Mouse (Mus musculus): ENCODE measurements at regions not wholly inside any gene's neighbourhood (a gene's known extent, or its start where the extent isn't known, plus 50 kb on each side); places are given as distances from the start of the nearest gene placed in this dataset.
"Not testable (repeated sequence)": the region's sequence is repeated elsewhere in the genome, so short reads cannot be mapped to it uniquely, and the experiment has no call there.

DNA sequence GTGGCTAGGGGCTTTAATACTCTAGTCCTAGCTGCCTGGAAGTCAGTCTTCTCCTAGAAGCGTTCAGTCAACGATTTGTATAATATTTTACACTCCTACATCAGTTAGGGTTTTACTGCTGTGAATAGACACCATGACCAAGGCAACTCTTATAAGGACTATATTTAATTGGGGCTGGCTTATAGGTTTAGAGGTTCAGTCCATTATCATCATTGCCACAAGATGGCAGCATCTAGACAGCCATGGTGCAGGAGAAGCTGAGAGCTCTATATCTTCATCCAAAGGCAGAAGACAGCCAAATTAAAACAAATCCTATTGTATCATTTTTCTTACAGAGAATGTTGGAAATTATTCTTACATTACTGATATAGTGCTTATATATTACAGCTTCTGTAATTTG lies 167.0 kb upstream of the Ndn start:
- DNase-seq (ENCODE audit: low spot score in 2 of 2), result no peak

DNA sequence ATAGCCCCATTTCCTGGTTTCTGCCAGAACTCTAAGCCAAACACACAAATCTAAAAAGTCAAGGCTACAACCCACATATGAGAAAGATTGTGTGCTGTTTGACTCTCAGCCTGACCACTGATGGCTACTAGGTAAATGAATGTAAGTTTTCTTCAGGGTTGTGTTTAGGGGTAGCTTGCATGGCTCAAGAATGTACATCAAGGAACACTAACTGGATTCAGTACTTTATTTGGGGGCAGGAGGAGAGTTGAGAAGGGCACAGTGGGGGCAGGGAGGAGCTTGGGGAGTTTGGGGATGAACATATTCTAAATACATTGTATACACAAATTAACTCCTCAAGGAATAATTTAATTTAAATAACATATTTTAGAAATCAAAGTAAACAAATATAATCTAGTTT lies 137.8 kb upstream of the Ndn start:
- DNase-seq (ENCODE audit: low spot score in 2 of 2), result no peak

DNA sequence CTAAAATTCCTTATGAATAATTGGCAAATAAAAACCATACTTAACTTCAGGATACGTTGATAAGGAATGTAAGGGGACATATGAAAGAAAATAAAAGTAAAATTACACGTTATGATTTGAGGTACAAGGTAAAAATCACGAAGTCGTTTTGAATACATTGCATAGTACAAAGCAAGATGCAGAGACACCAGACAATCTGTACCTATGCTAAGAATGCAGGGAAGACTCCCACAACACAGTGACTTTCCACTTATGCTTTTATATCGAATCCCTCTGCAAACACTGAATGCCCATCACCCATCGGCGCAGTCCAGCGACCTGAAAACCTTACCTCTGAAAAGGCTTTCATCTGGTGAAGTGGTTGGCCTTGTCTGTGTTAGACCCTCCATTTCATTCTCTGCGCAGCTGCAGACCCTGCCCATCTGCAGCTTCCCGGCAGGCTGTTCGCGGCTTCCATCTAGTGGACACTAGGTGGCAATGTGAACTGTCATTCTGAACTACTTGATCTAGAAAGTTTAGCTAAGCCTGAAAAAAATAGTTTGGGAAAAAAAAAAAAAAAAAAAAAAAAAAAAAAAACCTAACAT lies 137.2 kb upstream of the Ndn start:
- peak in 1 of 2 experiments; percentile 42 for DNase-seq (ENCODE audit: low spot score in 2 of 2)

DNA sequence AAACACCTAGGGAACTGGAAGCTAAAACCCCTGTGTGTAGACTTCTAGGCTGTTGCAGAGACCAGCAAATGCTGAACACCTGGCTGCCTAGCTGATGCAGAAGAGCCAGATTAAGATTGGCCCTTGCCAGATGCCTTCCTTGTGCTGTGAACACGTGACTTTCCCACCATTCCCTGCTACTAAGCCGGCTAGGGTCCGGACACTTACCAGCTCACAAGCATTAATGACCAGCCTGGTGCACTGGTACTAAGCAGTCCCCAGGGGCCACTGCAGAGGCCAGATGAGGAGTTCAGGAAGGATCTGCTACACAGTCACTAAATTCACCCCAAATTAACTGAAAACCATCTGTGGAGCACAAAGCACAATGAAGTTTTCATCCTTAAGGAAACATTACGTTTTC lies 121.2 kb upstream of the Ndn start:
- no peak for DNase-seq (ENCODE audit: low spot score in 2 of 2)

- peak in 1 of 2 experiments; percentile 15 for DNase-seq (ENCODE audit: low spot score in 2 of 2)
These were observed 118.6 kb upstream of the Ndn start for GRCm38 (mm10) chr7:62227727-62228126.

DNA sequence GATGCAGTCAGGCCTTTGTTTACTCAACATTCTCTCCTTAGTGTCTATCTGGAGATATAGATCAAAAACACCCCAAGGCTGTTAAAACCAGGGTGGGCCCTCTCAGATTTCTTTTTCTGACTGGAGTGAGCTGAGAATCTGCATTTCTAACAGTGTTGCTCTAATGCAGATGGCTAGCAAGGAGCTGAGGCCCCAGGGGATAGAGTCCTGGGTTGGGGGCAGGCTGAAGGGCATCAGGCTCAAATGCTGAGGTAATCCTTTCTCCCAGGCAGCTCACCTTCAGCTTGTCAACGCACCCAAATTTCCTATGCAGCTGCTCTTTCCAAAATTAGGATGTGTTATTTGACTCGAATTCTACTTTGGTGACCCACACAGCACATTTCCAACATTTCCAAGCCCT lies 115.7 kb upstream of the Ndn start:
- no peak for DNase-seq (ENCODE audit: low spot score in 2 of 2)

DNA sequence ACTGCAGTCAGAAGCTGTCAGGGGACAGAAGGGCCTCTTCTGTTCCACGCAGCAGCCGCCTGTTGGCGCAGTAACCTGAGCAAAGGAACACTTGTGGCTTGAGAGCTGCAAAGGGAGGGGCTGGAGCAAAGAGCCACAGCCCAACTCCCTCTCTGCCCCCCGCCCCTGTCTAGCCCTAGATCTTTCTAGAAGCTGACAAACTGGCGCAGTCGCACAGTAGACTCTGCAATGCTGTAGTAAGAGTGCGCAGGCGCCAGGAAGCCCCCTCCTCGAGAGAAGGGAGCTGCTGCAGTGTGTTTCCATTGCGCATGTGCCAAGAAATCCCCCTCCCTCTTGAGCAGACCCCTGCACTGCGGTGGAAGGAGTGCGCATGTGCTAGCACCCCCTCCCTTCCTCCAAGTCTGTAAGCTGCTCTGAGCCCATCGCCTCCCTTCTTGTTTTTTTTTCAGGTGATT lies 115.2 kb upstream of the Ndn start:
- DNase-seq (ENCODE audit: low spot score in 2 of 2), result no peak

DNA sequence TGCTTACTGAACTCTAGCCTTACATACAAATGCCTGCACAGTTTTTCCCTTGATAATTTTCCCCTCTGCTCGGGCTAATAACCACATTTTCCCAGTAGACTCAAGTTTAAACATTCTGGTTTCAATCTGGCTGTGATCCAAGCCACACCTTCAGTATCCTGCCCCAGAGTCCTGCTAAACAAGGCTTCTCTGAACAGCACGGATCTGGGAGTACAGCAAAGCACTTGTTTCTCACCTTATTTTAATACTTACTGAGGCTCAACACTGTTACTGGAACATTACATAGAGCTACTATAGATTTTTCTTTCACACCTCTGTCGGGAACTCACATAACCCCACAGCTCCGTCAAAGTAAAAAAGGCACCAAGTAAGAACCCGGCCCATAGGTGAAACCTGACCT lies 114.3 kb upstream of the Ndn start:
- DNase-seq (ENCODE audit: low spot score in 2 of 2), result no peak

GRCm38 (mm10) chr7:62234037-62234436 lies 112.3 kb upstream of the Ndn start:
- DNase-seq (ENCODE audit: low spot score in 2 of 2), result no peak

GRCm38 (mm10) chr7:62235766-62236165 lies 110.6 kb upstream of the Ndn start:
- no peak for DNase-seq (ENCODE audit: low spot score in 2 of 2)

GRCm38 (mm10) chr7:62261688-62262114 lies 84.7 kb upstream of the Ndn start:
- DNase-seq (ENCODE audit: low spot score in 2 of 2), result peak in 1 of 2 experiments; percentile 2

- not testable (repeated sequence) for DNase-seq (ENCODE audit: low spot score in 2 of 2)
These were observed 84.2 kb upstream of the Ndn start for GRCm38 (mm10) chr7:62262174-62262573.

- no peak for DNase-seq (ENCODE audit: low spot score in 2 of 2)
These were observed 77.1 kb upstream of the Ndn start for GRCm38 (mm10) chr7:62269156-62269855.

DNA sequence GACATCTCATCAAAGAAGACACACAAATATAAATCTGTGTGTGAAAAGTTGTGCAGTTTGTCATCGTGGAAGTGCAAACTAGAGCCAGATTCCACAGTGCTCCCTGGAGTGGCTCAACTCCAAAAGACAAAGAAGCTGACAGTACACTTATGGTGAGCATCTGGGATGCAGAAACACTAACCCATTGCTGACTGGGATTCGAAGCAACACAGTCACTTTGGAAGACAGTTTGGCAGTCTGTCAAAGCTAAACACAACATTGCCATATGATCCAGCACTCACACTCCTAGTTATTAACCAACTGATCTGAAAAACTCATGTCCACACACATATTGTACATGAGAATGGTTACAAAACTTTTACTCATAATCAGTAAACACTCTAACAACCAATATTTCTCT lies 70.2 kb upstream of the Ndn start:
- DNase-seq (ENCODE audit: low spot score in 2 of 2), result peak in 1 of 2 experiments; percentile 8

DNA sequence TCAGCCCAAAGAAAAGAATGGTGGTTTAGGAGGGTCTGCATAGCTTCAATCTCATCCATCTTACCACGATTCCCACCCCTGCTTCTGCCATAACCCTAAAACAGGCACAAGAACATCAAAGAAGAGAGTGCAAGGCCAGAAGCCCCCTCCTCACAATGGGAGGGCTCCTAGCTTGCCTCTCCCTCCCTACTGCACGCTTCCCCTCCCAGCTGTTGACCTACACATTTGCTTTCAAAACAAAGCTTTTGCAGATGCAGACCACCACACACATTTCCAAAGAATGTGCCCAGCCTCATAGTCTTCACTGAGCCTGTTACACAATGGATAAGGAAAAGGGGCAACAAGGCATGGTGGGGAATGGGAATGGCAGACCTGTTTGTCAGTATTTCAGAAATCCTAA lies 67.9 kb upstream of the Ndn start:
- DNase-seq (ENCODE audit: low spot score in 2 of 2), result no peak

DNA sequence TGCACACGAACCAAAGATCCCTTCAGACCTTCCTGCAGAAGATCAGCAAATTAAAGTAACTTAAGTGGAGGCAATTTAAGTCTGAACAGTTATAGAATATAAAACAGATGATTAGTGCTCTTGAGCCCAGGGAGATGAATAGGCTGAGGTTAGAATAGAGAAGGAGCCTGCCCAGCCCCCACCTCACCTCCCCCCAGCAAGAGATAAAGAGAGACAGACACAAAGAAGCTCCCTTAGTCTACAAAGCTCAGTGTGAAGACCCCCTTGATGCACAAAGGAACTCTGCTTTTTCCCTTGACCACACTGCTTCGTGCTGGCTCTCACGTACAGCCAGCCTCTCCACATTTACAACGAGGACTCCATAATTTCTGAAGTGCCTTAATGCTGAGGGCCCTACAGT lies 67.3 kb upstream of the Ndn start:
- DNase-seq (ENCODE audit: low spot score in 2 of 2), result no peak

Measured in layer of hippocampus, adult 8-10 months (tissue).